Mouse (Mus musculus) heart, embryonic 11.5 days (tissue): ENCODE measurements around the gene D230025D16Rik. TPM values are rescaled to one million over a fixed set of nuclear protein-coding genes. Genes with fewer than 3 reads are reported as not detected.

Source experiments
- ATAC-seq: fragments of 200-750 bp; cut with Nextera tagmentation; replicated peaks from 2 replicates; pipeline ENCODE4 v1.8.0; 2017; ENCODE audit warnings: moderate library complexity; ENCODE audit not compliant: insufficient number of reproducible peaks, low FRiP score, low TSS enrichment
- H3K27ac ChIP-seq: fragments of 300-500 bp; sonication (generic); 2 replicates; pipeline ENCODE4 v1.5.1; 2014; ENCODE audit warnings: mild to moderate bottlenecking, low read depth, low read length
- H3K27me3 ChIP-seq: fragments of 300-500 bp; sonication (generic); 2 replicates; pipeline ENCODE4 v1.6.1; 2014; ENCODE audit warnings: mild to moderate bottlenecking, low read length, mixed read lengths; ENCODE audit not compliant: control insufficient read depth, insufficient read depth
- H3K36me3 ChIP-seq: fragments of 300-500 bp; sonication (generic); 2 replicates; pipeline ENCODE4 v1.6.1; 2014; ENCODE audit warnings: mild to moderate bottlenecking, low read length, moderate library complexity, mixed read lengths; ENCODE audit not compliant: control insufficient read depth, insufficient read depth
- H3K4me1 ChIP-seq: fragments of 300-500 bp; sonication (generic); 2 replicates; pipeline ENCODE4 v1.6.1; 2014; ENCODE audit warnings: low read length; ENCODE audit not compliant: control insufficient read depth, insufficient read depth
- H3K4me2 ChIP-seq: fragments of 300-500 bp; sonication (generic); 2 replicates; pipeline ENCODE4 v1.6.1; 2014; ENCODE audit warnings: mild to moderate bottlenecking, moderate library complexity
- H3K4me3 ChIP-seq: fragments of 300-500 bp; sonication (generic); 2 replicates; pipeline ENCODE4 v1.5.1; 2014; ENCODE audit warnings: low read depth, low read length
- H3K9ac ChIP-seq: fragments of 300-500 bp; sonication (generic); 2 replicates; pipeline ENCODE4 v1.6.1; 2014; ENCODE audit warnings: mild to moderate bottlenecking, low read depth, low read length, moderate library complexity
- H3K9me3 ChIP-seq: fragments of 300-500 bp; sonication (generic); replicated peaks from 2 replicates; pipeline ENCODE4 v1.6.1; 2016; ENCODE audit warnings: low read length; ENCODE audit not compliant: control insufficient read depth
- WGBS: fragments of 180-500 bp; shearing (Covaris S2); extraction: QIAGEN DNeasy Blood & Tissue Kit; methylation state at CpG from one replicate; pipeline ENCODE4 v1.1.7; 2014; ENCODE audit not compliant: insufficient replicate concordance; 5-methylcytosine and 5-hydroxymethylcytosine counted together
- polyA plus RNA-seq: library from polyadenylated mRNA; unstranded; fragments of >200 nt; fragmentation: Nextera tagmentation; extraction: Ambion mirVana; gene quantifications from 2 replicates; pipeline ENCODE4 v1.2.1, GENCODE M21; 2014

The D230025D16Rik gene
- polyA plus RNA-seq, 1 experiment from 2014 or later, result 20.9 TPM

GRCm38 (mm10) chr8:105207675-105208273 is 17.2 kb upstream of the D230025D16Rik start:
- Histone ChIP-seq H3K27ac (no peak overlapping the region), H3K9me3 (no peaks in the 10 kb centered on the region), H3K27me3 (no peaks in the 10 kb centered on the region), H3K4me3 (no peak overlapping the region), H3K36me3 (peaks cover 9% of the 10 kb centered on the region), H3K4me1 (0 out of 2 replicates have a peak, but pooled peaks cover 2% of the 10 kb centered on the region), H3K9ac (no peak overlapping the region), H3K4me2 (no peak overlapping the region)
- ATAC-seq, result no peak
- WGBS, result 90% methylated on average over 2 of the region's 2 CpGs

GRCm38 (mm10) chr8:105209153-105210110 is 15.5 kb upstream of the D230025D16Rik start:
- 45% methylated on average over 1 of the region's 1 CpGs for WGBS
- ATAC-seq, result no peak
- H3K36me3 ChIP-seq, result peaks cover 5% of the 10 kb centered on the region
- no peaks in the 10 kb centered on the region for H3K9me3 ChIP-seq
- H3K4me3 ChIP-seq, result no peak overlapping the region
- no peak overlapping the region for H3K27ac ChIP-seq
- H3K4me1 ChIP-seq, result 0 out of 2 replicates have a peak, but pooled peaks cover 2% of the 10 kb centered on the region
- no peaks in the 10 kb centered on the region for H3K27me3 ChIP-seq
- no peak overlapping the region for H3K9ac ChIP-seq
- H3K4me2 ChIP-seq, result no peak overlapping the region

- Histone ChIP-seq H3K4me1 (0 out of 2 replicates have a peak, but pooled peaks cover 2% of the 10 kb centered on the region), H3K27ac (no peak overlapping the region), H3K36me3 (peaks cover 8% of the 10 kb centered on the region; the same call in 1 of the 2 replicates), H3K27me3 (no peaks in the 10 kb centered on the region), H3K4me2 (no peak overlapping the region), H3K9ac (no peak overlapping the region), H3K9me3 (no peaks in the 10 kb centered on the region), H3K4me3 (no peak overlapping the region)
- 96% methylated on average over 5 of the region's 5 CpGs for WGBS
- ATAC-seq, result no peak
Measured at GRCm38 (mm10) chr8:105214104-105214503, 10.8 kb upstream of the D230025D16Rik start.

- Histone ChIP-seq H3K4me1 (no peaks in the 10 kb centered on the region), H3K4me2 (no peak overlapping the region)
- ATAC-seq, result no peak
Measured at GRCm38 (mm10) chr8:105217926-105218522, 6.9 kb upstream of the D230025D16Rik start.

GRCm38 (mm10) chr8:105223850-105224249 is 1.1 kb upstream of the D230025D16Rik start:
- Histone ChIP-seq H3K4me3 (no peak overlapping the region), H3K4me2 (peak overlapping the region; percentile 76)
- WGBS, result 66% methylated on average over 7 of the region's 7 CpGs

More at GRCm38 (mm10) chr8:105217926-105218522, 6.9 kb upstream of the D230025D16Rik start:
- H3K27me3 ChIP-seq, result no peaks in the 10 kb centered on the region
- no peak overlapping the region for H3K4me3 ChIP-seq
- H3K9ac ChIP-seq, result no peak overlapping the region
- H3K9me3 ChIP-seq, result no peaks in the 10 kb centered on the region
- 68% methylated on average over 5 of the region's 5 CpGs for WGBS
- no peak overlapping the region for H3K27ac ChIP-seq
- H3K36me3 ChIP-seq, result peaks cover 6% of the 10 kb centered on the region; the same call in 1 of the 2 replicates

GRCm38 (mm10) chr8:105225272-105225593 is 288 bp downstream of the D230025D16Rik start:
- WGBS, result under 1% methylated on average over 27 of the region's 27 CpGs
- peak overlapping the region; percentile 97 for H3K4me3 ChIP-seq
- no peaks in the 10 kb centered on the region for H3K9me3 ChIP-seq
- peak overlapping the region; percentile 92 for H3K27ac ChIP-seq
- ATAC-seq, result no peak
- H3K4me1 ChIP-seq, result peaks cover 9% of the 10 kb centered on the region
- H3K36me3 ChIP-seq, result no peaks in the 10 kb centered on the region
- H3K27me3 ChIP-seq, result no peaks in the 10 kb centered on the region
- peak overlapping the region; percentile 92 for H3K9ac ChIP-seq
- peak overlapping the region; percentile 76 for H3K4me2 ChIP-seq

More at GRCm38 (mm10) chr8:105223850-105224249, 1.1 kb upstream of the D230025D16Rik start:
- Histone ChIP-seq H3K9ac (no peak overlapping the region; the same call in 1 of the 2 replicates), H3K9me3 (no peaks in the 10 kb centered on the region), H3K4me1 (peaks cover 9% of the 10 kb centered on the region), H3K27me3 (no peaks in the 10 kb centered on the region), H3K36me3 (no peaks in the 10 kb centered on the region), H3K27ac (peak overlapping the region; percentile 92; the same call in 1 of the 2 replicates)
- no peak for ATAC-seq

GRCm38 (mm10) chr8:105225917-105226316 is 972 bp downstream of the D230025D16Rik start:
- Histone ChIP-seq H3K9ac (peak overlapping the region; percentile 92), H3K4me2 (peak overlapping the region; percentile 76), H3K9me3 (no peaks in the 10 kb centered on the region), H3K27ac (no peak overlapping the region), H3K36me3 (no peaks in the 10 kb centered on the region), H3K4me1 (peaks cover 9% of the 10 kb centered on the region), H3K27me3 (no peaks in the 10 kb centered on the region), H3K4me3 (peak overlapping the region; percentile 97)
- no peak for ATAC-seq
- 19% methylated on average over 6 of the region's 6 CpGs for WGBS

- H3K36me3 ChIP-seq, result no peaks in the 10 kb centered on the region
- H3K4me2 ChIP-seq, result no peak overlapping the region
- ATAC-seq, result no peak
- WGBS, result 81% methylated on average over 12 of the region's 12 CpGs
- H3K4me3 ChIP-seq, result no peak overlapping the region
- H3K27ac ChIP-seq, result no peak overlapping the region
- no peaks in the 10 kb centered on the region for H3K27me3 ChIP-seq
- no peaks in the 10 kb centered on the region for H3K9me3 ChIP-seq
- H3K9ac ChIP-seq, result no peak overlapping the region
- no peaks in the 10 kb centered on the region for H3K4me1 ChIP-seq
Measured at GRCm38 (mm10) chr8:105231503-105232320, 6.8 kb downstream of the D230025D16Rik start.
